Mouse (Mus musculus) heart, adult 11 months (tissue): ENCODE measurements at regions not wholly inside any gene's neighbourhood (a gene's known extent, or its start where the extent isn't known, plus 50 kb on each side); places are given as distances from the start of the nearest gene placed in this dataset.

Source experiments
- DNase-seq: peaks from one replicate; pipeline ENCODE4 v3.0.0; 2022

- no peak for DNase-seq
These were observed 71.5 kb upstream of the Sulf2 start for GRCm38 (mm10) chr2:166226929-166227328.

- no peak for DNase-seq
These were observed 70.9 kb upstream of the Sulf2 start for GRCm38 (mm10) chr2:166226331-166226730.

GRCm38 (mm10) chr2:166225354-166225753 lies 69.9 kb upstream of the Sulf2 start:
- no peak for DNase-seq

- no peak for DNase-seq
These were observed 63.3 kb upstream of the Sulf2 start for GRCm38 (mm10) chr2:166218783-166219182.

GRCm38 (mm10) chr2:166216512-166216865 lies 61.0 kb upstream of the Sulf2 start:
- no peak for DNase-seq

GRCm38 (mm10) chr2:166215610-166216511 lies 60.4 kb upstream of the Sulf2 start:
- DNase-seq, result no peak

GRCm38 (mm10) chr2:166215191-166215590 lies 59.7 kb upstream of the Sulf2 start:
- DNase-seq, result no peak

- DNase-seq, result peak; percentile 92
These were observed 51.7 kb upstream of the Sulf2 start for GRCm38 (mm10) chr2:166207145-166207508.

GRCm38 (mm10) chr2:166206396-166207144 lies 51.1 kb upstream of the Sulf2 start:
- DNase-seq, result no peak
